Mouse (Mus musculus): ENCODE measurements around the gene Zfhx3. TPM values are rescaled to one million over a fixed set of nuclear protein-coding genes. Genes with fewer than 3 reads are reported as not detected.

Zfhx3 gene
- polyA plus RNA-seq, 1 experiment from 2014 or later = 32.2 TPM

GRCm38 (mm10) chr8:108692669-108693665 is 750.5 kb downstream of the Zfhx3 start:
- Histone ChIP-seq H3K9ac (replicated peaks; ENCODE audit: low read depth, low read length) (no peak overlapping the region), H3K36me3 (ENCODE audit: control insufficient read depth, insufficient read depth, low read length) (no peaks in the 10 kb centered on the region), H3K4me3 (ENCODE audit: low read depth, low read length) (no peak overlapping the region), H3K27ac (ENCODE audit: low read depth, low read length) (peak overlapping the region; percentile 77), H3K4me2 (ENCODE audit: low read depth, low read length) (peak overlapping the region; percentile 44; the same call in 1 of the 2 replicates), H3K4me1 (ENCODE audit: control insufficient read depth, insufficient read depth, low read length) (peaks cover 22% of the 10 kb centered on the region), H3K27me3 (ENCODE audit: control insufficient read depth, insufficient read depth, low read length) (peaks cover 9% of the 10 kb centered on the region; the same call in 1 of the 2 replicates), H3K9me3 (ENCODE audit: control insufficient read depth, low read length) (no peaks in the 10 kb centered on the region)
- ATAC-seq (ENCODE audit: low read depth) = no peak
- WGBS = 66% methylated on average over 6 of the region's 6 CpGs

- no peak overlapping the region for H3K4me3 ChIP-seq (ENCODE audit: low read depth, low read length)
- no peaks in the 10 kb centered on the region for H3K36me3 ChIP-seq (ENCODE audit: control insufficient read depth, insufficient read depth, low read length)
- peaks cover 22% of the 10 kb centered on the region for H3K4me1 ChIP-seq (ENCODE audit: control insufficient read depth, insufficient read depth, low read length)
- WGBS = 71% methylated on average over 5 of the region's 5 CpGs
- H3K9me3 ChIP-seq (ENCODE audit: control insufficient read depth, low read length) = no peaks in the 10 kb centered on the region
- no peak overlapping the region for H3K27ac ChIP-seq (ENCODE audit: low read depth, low read length)
- H3K4me2 ChIP-seq (ENCODE audit: low read depth, low read length) = no peak overlapping the region
- H3K27me3 ChIP-seq (ENCODE audit: control insufficient read depth, insufficient read depth, low read length) = peaks cover 9% of the 10 kb centered on the region; the same call in 1 of the 2 replicates
- H3K9ac ChIP-seq (replicated peaks; ENCODE audit: low read depth, low read length) = no peak overlapping the region
- no peak for ATAC-seq (ENCODE audit: low read depth)
These were observed 751.4 kb downstream of the Zfhx3 start for GRCm38 (mm10) chr8:108693841-108694240.

- Histone ChIP-seq H3K4me2 (ENCODE audit: low read depth, low read length) (no peak overlapping the region), H3K9me3 (ENCODE audit: control insufficient read depth, low read length) (no peaks in the 10 kb centered on the region), H3K9ac (replicated peaks; ENCODE audit: low read depth, low read length) (no peak overlapping the region), H3K36me3 (ENCODE audit: control insufficient read depth, insufficient read depth, low read length) (no peaks in the 10 kb centered on the region), H3K4me1 (ENCODE audit: control insufficient read depth, insufficient read depth, low read length) (peaks cover 24% of the 10 kb centered on the region), H3K27ac (ENCODE audit: low read depth, low read length) (no peak overlapping the region), H3K27me3 (ENCODE audit: control insufficient read depth, insufficient read depth, low read length) (peaks cover 9% of the 10 kb centered on the region; the same call in 1 of the 2 replicates), H3K4me3 (ENCODE audit: low read depth, low read length) (no peak overlapping the region)
- no peak for ATAC-seq (ENCODE audit: low read depth)
- WGBS = 33% methylated on average over 6 of the region's 6 CpGs
These were observed 752.1 kb downstream of the Zfhx3 start for GRCm38 (mm10) chr8:108694516-108694915.

- H3K27ac ChIP-seq (ENCODE audit: low read depth, low read length) = peak overlapping the region; percentile 69
- H3K36me3 ChIP-seq (ENCODE audit: control insufficient read depth, insufficient read depth, low read length) = no peaks in the 10 kb centered on the region
- ATAC-seq (ENCODE audit: low read depth) = no peak
- H3K4me1 ChIP-seq (ENCODE audit: control insufficient read depth, insufficient read depth, low read length) = peaks cover 26% of the 10 kb centered on the region
- peak overlapping the region; percentile 18; the same call in 1 of the 2 replicates for H3K4me3 ChIP-seq (ENCODE audit: low read depth, low read length)
- H3K9ac ChIP-seq (replicated peaks; ENCODE audit: low read depth, low read length) = peak overlapping the region; percentile 47
- 5% methylated on average over 31 of the region's 32 CpGs for WGBS
- peak overlapping the region; percentile 43 for H3K4me2 ChIP-seq (ENCODE audit: low read depth, low read length)
- H3K9me3 ChIP-seq (ENCODE audit: control insufficient read depth, low read length) = no peaks in the 10 kb centered on the region
- H3K27me3 ChIP-seq (ENCODE audit: control insufficient read depth, insufficient read depth, low read length) = peaks cover 15% of the 10 kb centered on the region
These were observed 752.9 kb downstream of the Zfhx3 start for GRCm38 (mm10) chr8:108695242-108695880.

GRCm38 (mm10) chr8:108695938-108696630 is 753.6 kb downstream of the Zfhx3 start:
- 2% methylated on average over 31 of the region's 31 CpGs for WGBS
- H3K36me3 ChIP-seq (ENCODE audit: control insufficient read depth, insufficient read depth, low read length) = no peaks in the 10 kb centered on the region
- peak overlapping the region; percentile 69 for H3K27ac ChIP-seq (ENCODE audit: low read depth, low read length)
- H3K9ac ChIP-seq (replicated peaks; ENCODE audit: low read depth, low read length) = peak overlapping the region; percentile 47
- ATAC-seq (ENCODE audit: low read depth) = no peak
- peak overlapping the region; percentile 18; the same call in 1 of the 2 replicates for H3K4me3 ChIP-seq (ENCODE audit: low read depth, low read length)
- H3K4me1 ChIP-seq (ENCODE audit: control insufficient read depth, insufficient read depth, low read length) = peaks cover 24% of the 10 kb centered on the region
- no peaks in the 10 kb centered on the region for H3K9me3 ChIP-seq (ENCODE audit: control insufficient read depth, low read length)
- peaks cover 15% of the 10 kb centered on the region for H3K27me3 ChIP-seq (ENCODE audit: control insufficient read depth, insufficient read depth, low read length)
- peak overlapping the region; percentile 43 for H3K4me2 ChIP-seq (ENCODE audit: low read depth, low read length)

- Histone ChIP-seq H3K9ac (replicated peaks; ENCODE audit: low read depth, low read length) (no peak overlapping the region; the same call in 1 of the 2 replicates), H3K27me3 (ENCODE audit: control insufficient read depth, insufficient read depth, low read length) (peaks cover 15% of the 10 kb centered on the region), H3K36me3 (ENCODE audit: control insufficient read depth, insufficient read depth, low read length) (no peaks in the 10 kb centered on the region), H3K27ac (ENCODE audit: low read depth, low read length) (peak overlapping the region; percentile 69), H3K4me2 (ENCODE audit: low read depth, low read length) (peak overlapping the region; percentile 43), H3K9me3 (ENCODE audit: control insufficient read depth, low read length) (no peaks in the 10 kb centered on the region), H3K4me1 (ENCODE audit: control insufficient read depth, insufficient read depth, low read length) (peaks cover 18% of the 10 kb centered on the region), H3K4me3 (ENCODE audit: low read depth, low read length) (peak overlapping the region; percentile 18; the same call in 1 of the 2 replicates)
- ATAC-seq (ENCODE audit: low read depth) = no peak
- WGBS = 2% methylated on average over 27 of the region's 27 CpGs
These were observed 754.4 kb downstream of the Zfhx3 start for GRCm38 (mm10) chr8:108696631-108697410.

GRCm38 (mm10) chr8:108697589-108697988 is 755.1 kb downstream of the Zfhx3 start:
- peak overlapping the region; percentile 55; the same call in 1 of the 2 replicates for H3K27ac ChIP-seq (ENCODE audit: low read depth, low read length)

GRCm38 (mm10) chr8:108698101-108698660 is 755.7 kb downstream of the Zfhx3 start:
- Histone ChIP-seq H3K9ac (replicated peaks; ENCODE audit: low read depth, low read length) (no peak overlapping the region), H3K36me3 (ENCODE audit: control insufficient read depth, insufficient read depth, low read length) (no peaks in the 10 kb centered on the region), H3K4me2 (ENCODE audit: low read depth, low read length) (peak overlapping the region; percentile 9; the same call in 1 of the 2 replicates), H3K4me1 (ENCODE audit: control insufficient read depth, insufficient read depth, low read length) (peaks cover 18% of the 10 kb centered on the region), H3K4me3 (ENCODE audit: low read depth, low read length) (no peak overlapping the region), H3K27ac (ENCODE audit: low read depth, low read length) (no peak overlapping the region), H3K27me3 (ENCODE audit: control insufficient read depth, insufficient read depth, low read length) (peaks cover 15% of the 10 kb centered on the region), H3K9me3 (ENCODE audit: control insufficient read depth, low read length) (no peaks in the 10 kb centered on the region)
- 6% methylated on average over 5 of the region's 5 CpGs for WGBS
- ATAC-seq (ENCODE audit: low read depth) = no peak

More at GRCm38 (mm10) chr8:108697589-108697988, 755.1 kb downstream of the Zfhx3 start:
- Histone ChIP-seq H3K36me3 (ENCODE audit: control insufficient read depth, insufficient read depth, low read length) (no peaks in the 10 kb centered on the region), H3K9ac (replicated peaks; ENCODE audit: low read depth, low read length) (no peak overlapping the region), H3K4me2 (ENCODE audit: low read depth, low read length) (peak overlapping the region; percentile 9; the same call in 1 of the 2 replicates), H3K4me3 (ENCODE audit: low read depth, low read length) (no peak overlapping the region), H3K4me1 (ENCODE audit: control insufficient read depth, insufficient read depth, low read length) (peaks cover 18% of the 10 kb centered on the region), H3K9me3 (ENCODE audit: control insufficient read depth, low read length) (no peaks in the 10 kb centered on the region), H3K27me3 (ENCODE audit: control insufficient read depth, insufficient read depth, low read length) (peaks cover 15% of the 10 kb centered on the region)
- no peak for ATAC-seq (ENCODE audit: low read depth)
- 2% methylated on average over 13 of the region's 13 CpGs for WGBS

All from neural tube, embryonic 14.5 days (tissue).